Mouse (Mus musculus): Measurements from ENCODE around the gene Lin7b. TPM values are rescaled to one million over a fixed set of nuclear protein-coding genes. Genes with fewer than 3 reads are reported as not detected.

The Lin7b gene
- polyA plus RNA-seq, 1 experiment from 2014 or later = 10.5 TPM

DNA sequence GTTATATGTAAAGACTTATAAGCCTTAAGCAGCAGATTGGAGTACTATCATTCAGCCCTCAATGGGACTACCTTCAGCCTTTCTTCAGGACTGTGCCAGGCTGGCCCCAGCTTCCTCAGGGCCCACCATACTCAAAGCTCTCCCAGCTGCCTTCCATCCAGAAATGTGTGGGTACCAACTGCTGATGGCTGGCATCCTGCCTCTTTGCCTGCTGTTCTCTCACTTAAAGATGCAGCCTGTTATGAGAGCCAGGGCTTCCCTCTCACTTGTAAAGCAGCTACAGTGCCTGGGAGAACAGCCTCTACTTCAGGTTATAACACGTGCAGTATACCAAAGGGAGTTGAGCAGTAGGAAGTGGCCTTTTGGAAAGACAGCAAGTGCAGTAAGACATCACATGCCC lies 5.7 kb upstream of the Lin7b start:
- Histone ChIP-seq H3K4me1 (peaks cover 6% of the 10 kb centered on the region; the same call in 1 of the 2 replicates), H3K4me2 (replicated peaks) (no peak overlapping the region), H3K27ac (replicated peaks) (no peak overlapping the region; the same call in 1 of the 2 replicates), H3K9me3 (no peaks in the 10 kb centered on the region), H3K4me3 (no peak overlapping the region), H3K9ac (replicated peaks) (no peak overlapping the region), H3K36me3 (peaks cover 82% of the 10 kb centered on the region), H3K27me3 (no peaks in the 10 kb centered on the region)
- ATAC-seq (replicated peaks) = no peak; the same call in 1 of the 2 replicates
- WGBS = 73% methylated on average over 1 of the region's 1 CpGs

DNA sequence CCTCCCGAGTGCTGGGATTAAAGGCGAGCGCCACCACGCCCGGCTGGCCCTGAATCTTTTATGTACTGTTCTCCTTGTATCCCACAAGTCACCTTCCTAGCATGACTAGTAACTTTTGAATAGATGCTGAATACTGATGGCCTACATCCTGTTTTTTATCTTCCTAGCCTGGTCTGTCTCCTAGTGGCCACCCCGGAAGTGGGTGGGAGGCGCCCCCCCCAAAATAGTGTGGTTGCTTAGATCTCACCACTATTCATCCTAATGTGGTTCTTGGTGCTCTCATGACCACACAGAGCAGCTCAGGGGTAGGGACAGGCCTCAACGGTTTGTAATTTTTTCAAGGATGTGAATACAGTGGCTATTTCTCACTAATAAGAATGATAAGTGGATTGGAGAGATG lies 4.2 kb upstream of the Lin7b start:
- Histone ChIP-seq H3K4me1 (peaks cover 19% of the 10 kb centered on the region), H3K27ac (replicated peaks) (no peak overlapping the region), H3K9ac (replicated peaks) (no peak overlapping the region), H3K36me3 (peaks cover 68% of the 10 kb centered on the region), H3K4me3 (no peak overlapping the region), H3K9me3 (no peaks in the 10 kb centered on the region), H3K27me3 (0 out of 2 replicates have a peak, but pooled peaks cover 2% of the 10 kb centered on the region), H3K4me2 (replicated peaks) (no peak overlapping the region)
- ATAC-seq (replicated peaks) = no peak
- WGBS = 91% methylated on average over 8 of the region's 8 CpGs

DNA sequence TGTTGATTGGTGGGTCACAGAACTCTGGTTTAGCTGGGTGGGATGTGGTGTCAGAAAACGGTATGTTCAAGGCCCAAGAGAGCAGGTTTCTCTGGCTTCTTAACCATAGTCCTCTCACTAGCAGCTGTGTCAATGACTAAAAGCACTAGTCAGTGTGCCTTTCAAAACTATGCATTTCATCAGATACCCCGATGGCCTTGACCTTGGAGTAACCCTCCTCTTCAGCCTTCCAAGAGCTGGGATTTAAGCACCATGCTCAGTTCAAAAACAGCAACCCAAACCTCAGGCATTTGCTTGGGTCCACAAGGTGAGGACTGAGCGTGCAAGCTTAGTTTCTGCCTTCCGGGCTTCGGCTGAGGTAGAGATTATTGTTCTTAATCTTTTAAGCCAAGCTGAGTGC lies 2.0 kb upstream of the Lin7b start:
- peaks cover 47% of the 10 kb centered on the region for H3K36me3 ChIP-seq
- H3K27me3 ChIP-seq = peaks cover 10% of the 10 kb centered on the region; the same call in 1 of the 2 replicates
- no peak overlapping the region for H3K9ac ChIP-seq (replicated peaks)
- H3K27ac ChIP-seq (replicated peaks) = no peak overlapping the region
- H3K9me3 ChIP-seq = no peaks in the 10 kb centered on the region
- H3K4me2 ChIP-seq (replicated peaks) = no peak overlapping the region
- H3K4me1 ChIP-seq = peaks cover 29% of the 10 kb centered on the region
- H3K4me3 ChIP-seq = no peak overlapping the region
- ATAC-seq (replicated peaks) = no peak
- 79% methylated on average over 5 of the region's 5 CpGs for WGBS

DNA sequence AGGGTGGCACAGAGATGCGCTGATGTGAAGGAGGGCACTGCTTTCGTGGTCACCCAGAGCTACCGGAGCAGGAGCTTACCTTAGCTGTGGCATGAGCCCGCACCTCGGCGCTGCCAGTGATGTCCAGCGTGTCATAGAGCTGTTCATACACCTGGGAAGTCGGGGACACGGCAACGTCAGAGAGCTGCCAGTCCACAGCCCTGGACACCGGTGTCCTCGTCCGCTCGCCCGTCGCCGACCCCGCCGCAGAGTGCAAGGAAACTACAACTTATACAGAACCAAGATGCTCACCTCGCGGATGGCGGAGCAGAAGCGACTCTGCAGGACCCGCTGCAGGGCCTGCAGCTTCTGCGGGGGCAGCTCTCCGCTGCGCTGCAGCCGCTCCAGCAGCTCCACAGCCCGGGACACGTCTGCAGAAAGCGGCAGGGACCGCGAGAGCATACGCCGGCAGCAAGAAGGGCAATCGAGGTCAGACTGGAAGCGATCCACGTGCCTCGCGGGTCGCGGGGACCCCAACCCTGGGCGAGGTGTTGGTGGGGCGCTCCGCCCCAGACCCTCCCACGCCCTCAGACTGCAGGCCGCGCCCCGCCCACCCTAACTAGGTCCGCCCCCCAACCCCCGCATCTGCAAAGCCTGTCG lies 428 bp downstream of the Lin7b start:
- no peak for ATAC-seq (replicated peaks)
- peaks cover 24% of the 10 kb centered on the region for H3K36me3 ChIP-seq
- H3K27me3 ChIP-seq = peaks cover 10% of the 10 kb centered on the region; the same call in 1 of the 2 replicates
- peak overlapping the region; percentile 89 for H3K4me2 ChIP-seq (replicated peaks)
- no peaks in the 10 kb centered on the region for H3K9me3 ChIP-seq
- WGBS = 6% methylated on average over 52 of the region's 52 CpGs
- H3K9ac ChIP-seq (replicated peaks) = peak overlapping the region; percentile 54
- no peak overlapping the region for H3K27ac ChIP-seq (replicated peaks)
- H3K4me3 ChIP-seq = peak overlapping the region; percentile 51
- peaks cover 34% of the 10 kb centered on the region for H3K4me1 ChIP-seq

DNA sequence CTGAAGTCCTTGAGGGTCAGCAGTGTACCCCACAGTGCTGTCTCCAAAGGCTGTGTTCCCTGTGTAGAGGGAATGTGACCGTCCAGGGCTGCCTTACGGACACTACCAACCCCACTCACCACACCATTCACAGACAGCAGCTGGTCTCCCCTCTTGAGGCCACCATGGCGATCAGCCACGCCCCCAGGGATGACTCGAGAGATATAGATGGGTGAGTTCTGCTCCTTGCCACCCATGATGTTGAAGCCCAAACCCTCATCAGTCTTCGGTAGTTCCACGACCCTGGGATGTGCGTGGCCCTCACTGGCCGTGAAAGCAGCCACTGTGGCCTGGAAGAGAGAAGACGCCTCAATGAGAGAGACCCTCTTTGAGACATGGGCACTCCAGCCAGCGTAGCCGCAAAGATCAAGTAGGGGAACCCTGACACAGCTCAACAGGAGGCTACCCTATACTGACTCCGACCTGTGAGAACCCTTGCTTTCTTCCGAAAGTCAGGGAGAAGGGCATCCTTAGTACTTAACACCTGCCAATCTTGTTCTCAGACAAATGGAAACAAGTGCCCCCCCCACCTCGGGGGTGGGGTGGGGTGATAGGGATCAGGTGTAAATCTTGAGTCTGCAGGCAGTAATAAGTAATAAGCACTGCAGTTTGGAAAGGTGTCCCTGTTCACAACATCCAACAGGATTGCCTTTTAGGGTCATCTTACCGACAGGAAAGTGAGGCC lies 1.2 kb downstream of the Lin7b start:
- peaks cover 34% of the 10 kb centered on the region for H3K4me1 ChIP-seq
- H3K27ac ChIP-seq (replicated peaks) = no peak overlapping the region
- no peaks in the 10 kb centered on the region for H3K9me3 ChIP-seq
- 72% methylated on average over 16 of the region's 16 CpGs for WGBS
- peaks cover 18% of the 10 kb centered on the region for H3K36me3 ChIP-seq
- H3K27me3 ChIP-seq = peaks cover 10% of the 10 kb centered on the region; the same call in 1 of the 2 replicates
- no peak for ATAC-seq (replicated peaks)
- H3K4me2 ChIP-seq (replicated peaks) = no peak overlapping the region
- no peak overlapping the region for H3K9ac ChIP-seq (replicated peaks)
- peak overlapping the region; percentile 51; the same call in 1 of the 2 replicates for H3K4me3 ChIP-seq

GRCm38 (mm10) chr7:45368178-45368577 lies 2.2 kb downstream of the Lin7b start:
- Histone ChIP-seq H3K4me2 (replicated peaks) (peak overlapping the region; percentile 93), H3K36me3 (peaks cover 9% of the 10 kb centered on the region; the same call in 1 of the 2 replicates), H3K27me3 (peaks cover 10% of the 10 kb centered on the region; the same call in 1 of the 2 replicates), H3K9ac (replicated peaks) (peak overlapping the region; percentile 63), H3K27ac (replicated peaks) (peak overlapping the region; percentile 90; the same call in 1 of the 2 replicates), H3K4me3 (peak overlapping the region; percentile 77), H3K4me1 (peaks cover 34% of the 10 kb centered on the region), H3K9me3 (no peaks in the 10 kb centered on the region)
- no peak for ATAC-seq (replicated peaks)
- 80% methylated on average over 15 of the region's 15 CpGs for WGBS

DNA sequence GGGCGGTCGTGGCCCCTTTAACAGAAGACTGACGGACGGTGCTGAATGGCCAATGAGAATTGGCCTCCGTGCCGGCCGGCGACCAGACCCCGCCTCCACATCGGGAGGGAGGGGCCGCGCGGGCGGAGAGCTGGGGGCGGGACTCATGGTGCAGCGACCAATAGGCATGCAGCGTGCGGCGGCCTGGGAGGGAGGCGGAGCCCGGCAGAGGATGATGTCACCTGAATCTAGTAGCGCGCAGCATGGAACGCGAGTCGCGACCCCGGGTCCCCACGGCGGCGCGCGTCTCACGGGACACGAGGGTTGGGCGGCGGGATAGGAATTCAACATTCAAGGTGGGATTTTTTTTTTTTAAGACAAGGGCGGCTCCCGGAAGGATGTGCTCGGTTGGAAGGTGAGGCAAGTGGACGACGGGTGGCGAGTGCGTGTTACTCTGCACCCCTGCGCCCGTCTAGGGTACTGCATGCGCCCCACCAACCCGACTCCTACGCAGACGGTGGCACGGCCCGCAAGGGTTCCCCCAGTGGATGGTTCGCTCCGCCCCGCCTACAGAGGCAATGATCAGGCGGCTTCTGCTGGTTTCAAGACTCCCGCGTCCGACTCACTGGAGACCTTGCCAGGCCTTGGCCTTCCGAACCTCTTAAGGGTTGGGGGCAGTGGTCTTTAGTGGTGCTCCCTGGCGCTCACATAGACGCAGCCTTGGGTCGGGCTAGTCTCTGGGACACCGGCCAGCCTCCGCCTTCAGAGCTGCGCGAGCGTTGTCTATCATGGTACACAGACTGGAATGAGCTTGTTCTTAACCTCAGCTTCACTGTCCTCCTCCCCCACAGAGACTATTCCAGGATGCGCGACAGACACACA lies 3.1 kb downstream of the Lin7b start:
- Histone ChIP-seq H3K27ac (replicated peaks) (peak overlapping the region; percentile 90), H3K9me3 (no peaks in the 10 kb centered on the region), H3K27me3 (peaks cover 14% of the 10 kb centered on the region; the same call in 1 of the 2 replicates), H3K4me3 (peak overlapping the region; percentile 77), H3K4me1 (peaks cover 41% of the 10 kb centered on the region), H3K9ac (replicated peaks) (peak overlapping the region; percentile 90), H3K36me3 (0 out of 2 replicates have a peak, but pooled peaks cover 4% of the 10 kb centered on the region), H3K4me2 (replicated peaks) (peak overlapping the region; percentile 93)
- ATAC-seq (replicated peaks) = peak; percentile 85
- under 1% methylated on average over 70 of the region's 70 CpGs for WGBS

DNA sequence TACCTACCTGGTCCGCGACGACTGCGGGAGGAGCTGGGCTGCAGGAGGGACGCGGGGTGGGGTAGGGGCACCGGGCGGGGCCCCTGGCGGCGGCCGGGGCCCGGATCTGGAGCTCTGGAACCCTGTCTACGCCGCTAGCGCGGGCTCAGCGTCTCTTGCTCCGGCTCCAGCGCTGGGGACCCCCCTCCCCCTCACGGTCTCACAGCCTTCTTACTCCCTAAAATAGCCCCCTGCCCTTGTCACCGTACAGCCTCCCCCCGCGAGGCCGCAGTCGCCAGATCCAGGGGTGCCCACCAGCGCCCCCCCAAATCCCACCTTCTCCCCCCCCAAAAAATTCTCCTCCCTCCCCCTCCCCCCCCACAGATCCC lies 3.7 kb downstream of the Lin7b start, which contains the start of gene Ppfia3:
Ppfia3 (minus strand) TSS at position 368 of the 368 bp plus-strand sequence.
- Histone ChIP-seq H3K9me3 (no peaks in the 10 kb centered on the region), H3K27ac (replicated peaks) (peak within 1 kb of the TSS; percentile 90), H3K36me3 (no peaks in the 10 kb centered on the region), H3K4me1 (peaks cover 47% of the 10 kb centered on the region), H3K4me3 (peak within 1 kb of the TSS; percentile 77), H3K4me2 (replicated peaks) (peak within 1 kb of the TSS; percentile 93), H3K9ac (replicated peaks) (peak within 1 kb of the TSS; percentile 90), H3K27me3 (peaks cover 14% of the 10 kb centered on the region; the same call in 1 of the 2 replicates)
- ATAC-seq (replicated peaks) = peak; percentile 54
- WGBS = 0% methylated on average over 26 of the region's 26 CpGs

DNA sequence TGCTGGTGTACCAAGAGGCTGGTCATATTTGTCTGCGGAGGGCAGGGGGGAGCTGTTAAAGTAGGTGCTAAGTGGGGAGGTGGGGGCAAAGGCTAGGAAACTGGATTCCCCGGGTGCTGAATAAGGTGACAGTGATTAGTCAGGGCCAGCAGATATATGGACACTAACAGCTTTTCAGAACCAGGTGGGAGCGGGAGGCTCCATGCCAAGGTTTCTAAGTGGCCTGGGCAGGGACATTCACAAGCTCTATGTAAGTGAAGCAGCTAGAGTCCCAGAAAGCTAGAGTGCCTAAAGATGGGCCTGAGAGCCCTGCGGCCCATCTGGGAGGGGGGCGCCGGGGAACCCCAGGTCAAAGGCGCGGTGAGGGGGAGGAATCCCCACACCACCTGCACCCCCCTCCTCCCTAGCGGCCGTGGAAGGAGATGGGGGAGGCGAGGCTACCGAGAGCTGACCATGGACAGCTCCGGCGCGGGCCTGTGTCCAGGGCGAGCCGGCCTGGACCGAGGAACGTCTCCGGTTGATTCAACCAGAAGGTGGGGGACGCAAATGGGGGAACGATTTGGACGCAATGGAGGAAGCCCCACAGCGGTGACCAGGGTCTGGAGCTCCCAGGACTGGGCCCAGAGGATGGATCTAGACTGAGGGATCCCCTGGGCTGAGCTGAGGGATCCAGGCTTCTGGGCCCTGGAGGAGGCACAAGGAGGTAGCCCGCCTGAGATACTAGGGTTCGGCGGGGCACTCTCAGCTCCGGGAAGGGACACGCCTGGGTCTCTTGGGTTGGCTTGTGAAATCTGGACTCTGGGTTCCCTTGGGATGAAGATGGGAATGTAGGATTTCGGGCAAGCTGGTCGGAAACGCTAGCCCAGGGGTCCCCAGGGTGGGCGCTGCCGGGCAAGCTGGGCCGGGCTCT lies 4.4 kb downstream of the Lin7b start:
- Histone ChIP-seq H3K27me3 (peaks cover 14% of the 10 kb centered on the region; the same call in 1 of the 2 replicates), H3K4me3 (peak overlapping the region; percentile 77), H3K4me1 (peaks cover 53% of the 10 kb centered on the region), H3K9ac (replicated peaks) (peak overlapping the region; percentile 90), H3K27ac (replicated peaks) (peak overlapping the region; percentile 73), H3K4me2 (replicated peaks) (peak overlapping the region; percentile 93), H3K36me3 (no peaks in the 10 kb centered on the region), H3K9me3 (no peaks in the 10 kb centered on the region)
- 5% methylated on average over 35 of the region's 35 CpGs for WGBS
- no peak for ATAC-seq (replicated peaks)

DNA sequence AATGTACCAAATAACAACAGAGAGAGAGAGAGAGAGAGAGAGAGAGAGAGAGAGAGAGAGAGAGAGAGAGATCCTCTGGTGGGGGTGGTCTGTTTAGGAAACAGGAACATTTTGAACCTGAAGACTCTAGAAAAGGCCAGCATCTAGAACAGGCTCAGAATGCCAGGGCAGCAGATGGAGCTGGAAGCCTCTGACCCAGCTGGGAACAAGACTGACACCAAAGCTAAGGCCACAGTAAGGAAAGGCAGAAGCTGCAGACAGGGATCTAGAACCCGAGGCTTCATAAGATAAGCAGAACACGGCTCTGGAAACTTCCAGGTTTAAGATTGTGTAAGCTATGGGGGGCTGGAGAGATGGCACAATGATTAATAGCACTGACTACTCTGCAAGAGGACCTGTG lies 6.4 kb downstream of the Lin7b start:
- no peak overlapping the region for H3K4me3 ChIP-seq
- WGBS = 91% methylated on average over 2 of the region's 2 CpGs
- no peak overlapping the region for H3K4me2 ChIP-seq (replicated peaks)
- peaks cover 6% of the 10 kb centered on the region; the same call in 1 of the 2 replicates for H3K27me3 ChIP-seq
- H3K36me3 ChIP-seq = no peaks in the 10 kb centered on the region; the same call in 1 of the 2 replicates
- ATAC-seq (replicated peaks) = no peak
- H3K9me3 ChIP-seq = no peaks in the 10 kb centered on the region
- peaks cover 39% of the 10 kb centered on the region for H3K4me1 ChIP-seq
- H3K9ac ChIP-seq (replicated peaks) = no peak overlapping the region
- H3K27ac ChIP-seq (replicated peaks) = no peak overlapping the region

- WGBS = 10% methylated on average over 13 of the region's 13 CpGs
Measured at GRCm38 (mm10) chr7:45362801-45363200, 7.6 kb downstream of the Lin7b start.

More at GRCm38 (mm10) chr7:45362801-45363200, 7.6 kb downstream of the Lin7b start:
- Histone ChIP-seq H3K4me3 (no peak overlapping the region), H3K36me3 (peaks cover 5% of the 10 kb centered on the region; the same call in 1 of the 2 replicates), H3K27ac (replicated peaks) (no peak overlapping the region), H3K4me1 (peaks cover 33% of the 10 kb centered on the region), H3K9ac (replicated peaks) (no peak overlapping the region), H3K27me3 (0 out of 2 replicates have a peak, but pooled peaks cover 4% of the 10 kb centered on the region), H3K4me2 (replicated peaks) (no peak overlapping the region; the same call in 1 of the 2 replicates), H3K9me3 (no peaks in the 10 kb centered on the region)
- ATAC-seq (replicated peaks) = no peak

Measured in forebrain, embryonic 15.5 days (tissue).